Mouse (Mus musculus) thymus, postnatal 36 days (tissue): ENCODE results near the gene Slc6a20b.
"Not testable (repeated sequence)": the region's sequence is repeated elsewhere in the genome, so short reads cannot be mapped to it uniquely, and the experiment has no call there.

Experiments
- DNase-seq, 2 experiments: peaks; one replicate each; pipeline ENCODE4 v3.0.0; 2022; ENCODE audit warnings: mixed read lengths in 2 of 2

Gene Slc6a20b

DNA sequence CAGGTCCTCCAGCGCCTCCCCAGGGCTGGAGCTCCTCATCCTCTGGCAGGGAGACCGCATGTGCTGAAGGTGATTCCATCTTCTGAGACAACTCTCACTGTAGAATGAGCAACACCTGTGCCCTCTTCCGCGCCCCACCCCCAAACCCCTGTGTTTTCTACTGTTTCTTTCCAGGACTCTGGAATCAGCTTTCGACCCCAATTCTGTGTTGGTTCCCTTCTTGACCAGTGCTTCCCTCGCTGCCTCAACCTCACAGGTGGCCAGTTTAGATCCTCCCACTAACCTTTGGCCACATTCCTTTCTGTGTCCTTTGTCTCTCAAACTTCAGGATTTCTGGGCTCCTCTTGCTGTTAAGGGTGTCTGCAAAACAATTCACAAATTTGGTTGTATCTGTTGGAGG lies at the start of gene Slc6a20b:
Slc6a20b (minus strand) TSS at position 285 of the 400 bp plus-strand sequence.
- DNase-seq = no peak

DNA sequence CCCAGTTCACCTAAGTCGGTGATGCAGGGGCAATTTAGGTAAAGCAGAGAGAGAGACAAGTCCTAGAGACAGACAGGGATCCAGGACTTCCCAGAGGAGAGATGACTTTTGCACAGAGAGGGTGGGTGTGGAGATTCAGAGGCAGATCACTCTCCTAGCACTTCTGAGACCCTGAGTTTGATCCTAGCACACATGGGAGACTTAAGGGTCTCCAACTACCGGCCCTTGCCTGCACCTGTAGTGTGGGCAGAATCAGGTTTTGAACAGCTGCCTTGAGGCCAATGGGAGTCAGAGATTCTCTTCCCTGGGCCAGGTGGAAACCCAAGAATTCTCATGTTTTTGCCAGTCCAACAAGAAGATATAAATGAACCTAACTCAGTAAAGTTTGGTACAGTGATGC lies 46.8 kb upstream of the Slc6a20b start:
- no peak for DNase-seq

- DNase-seq = no peak
Measured at GRCm38 (mm10) chr9:123678327-123679105, 46.2 kb upstream of the Slc6a20b start, which contains the start of the genes Ccr9 and Slc6a20a. Ccr9 (plus strand) TSS chr9:123678439. Slc6a20a (minus strand) TSS chr9:123678885.

DNA sequence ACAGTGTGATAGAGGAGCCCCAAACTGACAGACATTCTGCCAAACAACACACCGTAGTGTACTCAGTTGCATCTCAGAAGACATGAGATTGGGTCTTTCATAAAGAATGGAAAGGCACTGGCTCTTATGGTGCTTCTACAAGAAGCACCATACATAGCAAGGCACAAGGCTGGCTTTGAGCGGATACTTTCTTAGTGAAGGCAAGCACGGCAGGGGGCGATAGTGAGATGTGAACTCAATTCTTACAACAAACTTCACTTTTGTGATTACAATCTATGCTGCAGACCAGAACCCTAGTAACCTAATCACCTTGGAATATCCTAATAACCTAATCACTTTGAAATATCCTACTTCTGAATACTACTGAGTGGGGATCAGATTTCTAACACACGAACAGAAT lies 33.3 kb upstream of the Slc6a20b start:
- peak; percentile 72 to 75 for DNase-seq

DNA sequence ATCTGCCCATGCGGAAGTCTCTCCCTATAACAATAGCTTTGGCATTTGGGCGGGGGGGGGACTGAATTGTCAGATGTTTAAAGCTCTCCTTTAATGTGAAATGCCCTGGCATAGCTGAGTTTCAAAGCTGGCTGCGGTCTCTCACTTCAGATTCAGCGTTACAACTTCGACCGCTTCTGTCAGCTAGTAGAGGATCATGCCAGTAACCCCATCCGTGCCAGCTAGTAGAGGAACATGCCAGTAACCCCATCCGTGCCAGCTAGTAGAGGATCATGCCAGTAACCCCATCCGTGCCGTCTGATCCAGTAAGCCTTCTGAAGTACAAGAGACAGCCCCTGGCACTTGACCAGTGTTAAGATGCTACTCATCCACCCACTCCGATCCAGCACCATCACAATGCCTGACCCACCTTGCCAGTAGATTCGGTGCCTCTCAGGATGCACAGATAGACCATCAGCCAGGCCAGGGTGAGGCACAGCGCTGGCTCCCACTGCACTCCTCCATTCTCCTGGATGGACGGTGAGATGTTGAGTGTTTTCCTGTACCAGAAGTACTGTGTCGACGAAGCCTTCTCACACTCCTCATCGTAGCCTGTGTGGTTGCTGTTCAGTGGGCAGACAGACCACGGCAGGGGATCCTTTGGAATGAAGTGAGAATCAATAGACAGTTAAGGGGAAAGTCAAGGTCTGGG lies 27.8 kb upstream of the Slc6a20b start:
- not testable (repeated sequence) for DNase-seq

DNA sequence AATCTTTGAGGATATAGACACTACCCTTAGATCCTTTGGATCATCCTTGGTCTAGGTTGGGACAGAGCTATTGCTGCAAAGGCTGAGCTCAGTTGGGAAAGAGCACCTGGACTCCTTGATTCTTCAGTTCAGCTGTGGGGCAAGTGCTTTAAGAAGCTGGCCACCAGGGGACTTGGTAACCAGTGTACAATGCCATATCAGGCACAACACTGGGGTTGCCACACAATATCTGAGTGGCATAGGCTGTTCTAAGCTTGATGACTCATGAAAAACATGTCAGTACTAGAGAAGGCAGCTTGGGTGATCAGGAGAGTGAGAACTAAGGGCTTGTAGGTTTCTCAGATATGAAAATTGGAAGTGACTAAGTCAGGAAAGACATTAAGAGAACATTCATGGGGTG lies 26.6 kb upstream of the Slc6a20b start:
- no peak for DNase-seq

DNA sequence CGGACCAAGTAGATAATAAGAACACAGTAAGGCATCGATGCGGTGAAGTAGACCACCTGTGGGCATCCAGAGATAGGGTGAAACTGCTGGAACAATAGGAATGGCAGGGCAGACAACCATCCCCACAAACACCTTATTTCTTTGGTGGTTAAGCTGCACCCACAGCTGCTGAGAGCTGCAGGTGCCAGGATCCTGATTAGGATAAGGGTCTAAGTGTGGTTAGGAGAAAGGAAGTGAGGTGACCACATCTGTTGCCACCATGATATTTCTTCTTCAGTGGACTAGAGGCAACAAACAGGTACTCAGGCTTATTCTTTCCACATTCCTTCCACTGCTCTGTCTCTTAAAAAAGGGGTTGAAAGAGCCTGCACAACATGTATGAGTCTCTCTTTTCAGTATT lies 25.1 kb upstream of the Slc6a20b start:
- peak in 1 of 2 experiments; percentile 16 for DNase-seq

DNA sequence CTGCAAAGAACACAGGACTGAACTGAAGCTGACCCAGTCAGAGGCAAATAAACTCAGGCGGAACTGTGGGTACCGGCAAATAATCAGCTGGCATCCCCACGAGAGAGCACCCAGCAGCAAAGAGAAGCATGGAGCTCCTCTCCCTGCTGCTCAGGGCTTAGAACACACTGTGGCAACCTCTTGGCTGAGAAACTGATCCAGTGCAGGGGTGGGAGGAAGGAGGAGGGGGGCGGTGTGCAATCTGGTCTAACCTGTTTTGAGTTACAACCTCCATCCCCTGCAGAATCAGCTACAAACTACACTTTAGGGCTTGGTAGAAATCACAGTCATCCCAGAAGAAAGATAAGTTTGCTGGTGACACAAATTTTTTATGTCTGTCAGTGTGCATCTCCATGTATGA lies 19.0 kb upstream of the Slc6a20b start:
- no peak for DNase-seq

GRCm38 (mm10) chr9:123649785-123650511 lies 17.6 kb upstream of the Slc6a20b start:
- no peak for DNase-seq

- no peak for DNase-seq
Measured at GRCm38 (mm10) chr9:123640106-123640505, 7.7 kb upstream of the Slc6a20b start.

GRCm38 (mm10) chr9:123638668-123639089 lies 6.3 kb upstream of the Slc6a20b start:
- peak in 1 of 2 experiments; percentile 24 for DNase-seq

DNA sequence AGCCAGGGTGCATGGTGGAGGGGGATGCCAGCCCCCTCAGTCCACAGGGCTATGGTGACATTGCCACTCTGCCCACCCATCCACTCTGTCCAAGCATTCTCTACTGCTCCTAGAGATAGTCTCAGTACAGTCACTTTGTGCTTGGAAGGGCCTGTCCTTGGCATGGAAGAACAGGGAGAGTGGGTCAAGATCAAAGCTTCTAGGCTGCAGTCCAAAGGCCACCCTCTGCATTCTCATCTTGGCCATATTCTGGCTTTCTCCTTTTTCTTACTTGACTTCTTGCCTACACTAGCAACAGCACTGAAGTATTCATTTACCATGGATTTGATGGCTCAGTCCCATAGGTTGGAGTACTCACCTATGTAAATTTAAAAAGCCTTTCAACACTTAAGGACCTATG lies 5.9 kb upstream of the Slc6a20b start:
- no peak for DNase-seq

DNA sequence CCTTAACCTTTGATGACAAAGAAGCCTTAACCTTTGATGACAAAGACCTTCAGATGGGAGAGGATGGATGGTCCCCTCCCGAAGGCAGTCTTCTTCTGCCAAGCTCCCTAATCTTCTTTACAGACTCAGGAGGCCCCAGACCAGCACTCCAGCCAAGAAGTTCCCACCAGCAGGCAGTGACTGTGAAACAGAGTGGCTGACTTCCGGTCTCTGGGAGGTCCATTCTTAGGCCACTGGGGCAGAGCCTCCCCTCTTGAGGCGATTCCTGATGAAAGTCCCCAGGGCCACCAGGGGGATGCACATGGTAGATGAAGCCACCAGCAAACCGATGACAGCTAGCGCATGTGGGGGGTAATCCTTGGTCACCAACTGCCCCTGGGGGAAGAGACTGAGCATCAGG lies 4.4 kb upstream of the Slc6a20b start:
- no peak for DNase-seq

DNA sequence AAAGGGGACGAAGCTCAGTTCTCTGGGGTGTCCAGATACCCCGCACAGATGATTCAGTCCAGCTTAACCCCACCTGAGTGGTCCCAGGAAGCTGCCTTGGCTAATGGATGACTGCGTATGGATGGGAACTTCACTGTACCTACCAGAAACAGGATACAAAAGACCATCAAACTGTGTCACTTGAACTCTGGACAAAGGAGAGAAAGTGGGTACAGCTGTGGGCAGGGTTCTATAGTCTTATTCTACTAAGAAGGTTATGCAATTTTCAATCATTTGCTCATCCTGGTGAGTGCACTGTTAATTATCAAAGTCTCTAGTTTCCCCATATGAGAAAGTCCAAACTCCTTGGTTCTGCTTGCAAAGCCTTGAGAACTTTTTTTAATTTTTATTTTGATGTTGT lies 628 bp upstream of the Slc6a20b start:
- DNase-seq = no peak

DNA sequence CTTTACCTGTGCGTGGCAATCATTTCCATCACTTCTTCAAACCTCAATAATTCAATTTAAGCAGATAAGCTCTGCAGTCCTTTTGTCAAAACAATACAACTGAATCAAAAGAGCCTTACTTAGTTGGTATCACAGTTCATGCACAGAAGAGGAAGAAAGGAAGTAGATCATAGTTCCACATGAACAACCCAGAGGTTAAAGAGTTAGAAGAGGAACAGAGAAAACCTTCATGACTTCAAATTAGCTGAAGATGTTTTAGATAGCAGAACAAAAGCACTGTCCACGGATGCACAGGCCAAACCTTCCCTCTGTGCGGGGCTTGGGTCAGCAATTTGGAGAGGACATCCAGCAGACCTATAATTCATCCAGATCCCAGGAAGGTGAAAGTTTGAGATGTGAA lies 699 bp downstream of the Slc6a20b start:
- no peak for DNase-seq

GRCm38 (mm10) chr9:123625821-123626220 lies 6.5 kb downstream of the Slc6a20b start:
- DNase-seq = no peak

- no peak for DNase-seq
Measured at GRCm38 (mm10) chr9:123624741-123625140, 7.6 kb downstream of the Slc6a20b start.

GRCm38 (mm10) chr9:123620311-123621098 lies 11.9 kb downstream of the Slc6a20b start:
- DNase-seq = no peak

DNA sequence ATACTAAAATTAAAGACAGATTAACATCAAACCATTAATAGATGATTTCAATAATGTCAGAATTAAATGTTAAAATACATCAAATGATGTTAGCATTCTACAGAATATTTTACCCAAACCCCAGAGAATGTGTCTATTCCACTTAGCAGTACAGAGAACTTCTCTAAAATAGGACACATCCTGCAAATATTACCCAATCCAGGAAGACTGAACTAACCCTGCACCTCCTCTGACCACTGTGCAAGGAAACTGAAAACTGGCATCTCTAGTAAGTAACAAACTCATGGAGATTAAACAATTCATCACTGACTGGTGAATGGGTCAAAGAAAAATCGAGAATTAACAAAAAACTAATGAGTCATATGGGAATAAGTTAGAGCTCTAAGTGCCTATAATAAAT lies 30.8 kb downstream of the Slc6a20b start:
- DNase-seq = no peak

DNA sequence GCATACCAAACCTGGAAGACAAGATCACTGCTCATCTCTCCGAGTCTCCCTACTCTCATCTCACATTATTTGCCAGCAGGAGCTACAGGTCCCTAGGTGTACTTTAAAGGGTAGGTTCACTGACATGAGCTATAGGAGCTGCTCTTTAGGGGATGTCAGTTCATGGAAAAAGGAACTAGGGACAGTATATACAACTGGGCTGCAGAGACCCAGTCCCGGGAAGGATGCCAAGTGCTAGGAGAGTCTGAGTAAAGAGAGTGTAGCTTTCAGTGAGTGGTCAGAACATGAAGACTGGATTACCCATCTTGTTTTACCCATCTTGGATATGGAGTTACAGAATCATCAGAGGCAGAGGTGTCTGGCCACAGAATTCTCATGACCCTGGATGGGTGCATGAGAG lies 35.0 kb downstream of the Slc6a20b start:
- no peak for DNase-seq

DNA sequence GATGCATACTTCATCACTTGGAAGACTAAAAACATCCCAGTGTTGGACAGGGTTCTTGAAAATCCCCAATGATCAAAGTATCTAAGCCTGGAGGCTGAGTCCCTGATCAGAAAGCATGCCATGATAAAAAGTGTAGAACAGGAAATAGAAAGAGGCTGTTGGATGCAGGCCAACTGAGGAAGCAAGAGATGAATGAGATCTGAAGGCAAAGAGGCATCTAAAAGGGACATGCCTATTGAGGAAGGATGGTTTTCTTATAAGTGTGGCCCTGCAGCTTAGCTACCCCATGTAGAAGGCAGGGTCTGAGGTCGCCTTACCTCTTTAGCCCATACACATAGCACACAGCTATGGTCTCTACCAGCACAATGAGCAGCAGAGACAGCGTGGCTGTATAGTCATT lies 35.5 kb downstream of the Slc6a20b start:
- no peak for DNase-seq

- DNase-seq = no peak
Measured at GRCm38 (mm10) chr9:123595194-123595593, 37.2 kb downstream of the Slc6a20b start.
